Mouse (Mus musculus) thymus, adult 2 months (tissue): ENCODE results near the gene Cd300ld5.

Experiments used
- CTCF ChIP-seq: fragments of 200-500 bp; IDR thresholded peaks from 2 replicates; pipeline ENCODE4 v1.5.1; 2012; ENCODE audit warnings: mild to moderate bottlenecking, control low read depth, low read length, moderate library complexity, borderline replicate concordance; ENCODE audit not compliant: control insufficient read depth, poor library complexity, insufficient read depth; ENCODE audit errors: extremely low read depth
- POLR2A ChIP-seq: fragments of 200-500 bp; IDR thresholded peaks from 2 replicates; pipeline ENCODE4 v1.6.1; 2012; ENCODE audit warnings: mild to moderate bottlenecking, low read length, control low read depth, moderate library complexity; ENCODE audit not compliant: control insufficient read depth, poor library complexity, insufficient read depth; ENCODE audit errors: extremely low read depth

- TF ChIP-seq CTCF (no peak), POLR2A (no peak)
These were observed 47.0 kb upstream of the Cd300ld5 start for GRCm38 (mm10) chr11:115084595-115084994.
